Mouse (Mus musculus): ENCODE data around the gene Olfr127.
"Not testable (repeated sequence)": the region's sequence is repeated elsewhere in the genome, so short reads cannot be mapped to it uniquely, and the experiment has no call there.

Gene Olfr127

GRCm38 (mm10) chr17:37900137-37900536, at the start of gene Olfr127:
TSS of gene Olfr127 (plus strand) at chr17:37900437.
- DNase-seq = no peak

GRCm38 (mm10) chr17:37863901-37864300, 36.3 kb upstream of the Olfr127 start:
- DNase-seq = no peak

- DNase-seq = no peak
Measured at GRCm38 (mm10) chr17:37869676-37870205, 30.5 kb upstream of the Olfr127 start.

- DNase-seq = no peak
Measured at GRCm38 (mm10) chr17:37873830-37874229, 26.4 kb upstream of the Olfr127 start.

GRCm38 (mm10) chr17:37906821-37907220, 6.6 kb downstream of the Olfr127 start:
- not testable (repeated sequence) for DNase-seq

GRCm38 (mm10) chr17:37920248-37920647, 20.0 kb downstream of the Olfr127 start, which contains the start of gene Olfr128:
TSS of gene Olfr128 (plus strand) at chr17:37920548.
- no peak for DNase-seq

- DNase-seq = no peak
Measured at GRCm38 (mm10) chr17:37952979-37953378, 52.7 kb downstream of the Olfr127 start, which contains the start of gene Olfr761. TSS of gene Olfr761 (minus strand) at chr17:37953079.
